Mouse (Mus musculus): ENCODE results near the gene Atad3a. TPM values are rescaled to one million over a fixed set of nuclear protein-coding genes. Genes with fewer than 3 reads are reported as not detected.
"Not testable (repeated sequence)": the region's sequence is repeated elsewhere in the genome, so short reads cannot be mapped to it uniquely, and the experiment has no call there.

Atad3a gene
- polyA plus RNA-seq, 1 experiment from 2014 or later: 87.9 TPM

GRCm38 (mm10) chr4:155790021-155790489 lies 29.2 kb upstream of the Atad3a start, which contains the start of gene Ankrd65:
TSS of gene Ankrd65 (plus strand) at chr4:155790439.
- no peak for ATAC-seq
- no peak within 1 kb of the TSS for H3K27ac ChIP-seq (ENCODE audit: low read length)
- 68% methylated on average over 3 of the region's 3 CpGs for WGBS
- 0 out of 2 replicates have a peak, but pooled peaks cover 5% of the 10 kb centered on the region for H3K4me1 ChIP-seq (ENCODE audit: control insufficient read depth, insufficient read depth, low read length)
- H3K27me3 ChIP-seq (ENCODE audit: control insufficient read depth, insufficient read depth, low read depth, low read length): no peaks in the 10 kb centered on the region
- no peaks in the 10 kb centered on the region for H3K36me3 ChIP-seq (ENCODE audit: control insufficient read depth, insufficient read depth, low read length)
- H3K9ac ChIP-seq (ENCODE audit: low read depth, low read length): no peak within 1 kb of the TSS
- no peak within 1 kb of the TSS for H3K4me2 ChIP-seq (ENCODE audit: low read length)
- no peaks in the 10 kb centered on the region for H3K9me3 ChIP-seq (replicated peaks; ENCODE audit: control insufficient read depth, low read length, poor library complexity, severe bottlenecking)
- no peak within 1 kb of the TSS for H3K4me3 ChIP-seq (ENCODE audit: low read depth, low read length)

GRCm38 (mm10) chr4:155788833-155789232 lies 27.9 kb upstream of the Atad3a start:
- H3K4me3 ChIP-seq (ENCODE audit: low read depth, low read length); H3K27me3 ChIP-seq (ENCODE audit: control insufficient read depth, insufficient read depth, low read depth, low read length); H3K9ac ChIP-seq (ENCODE audit: low read depth, low read length); H3K4me2 ChIP-seq (ENCODE audit: low read length); H3K36me3 ChIP-seq (ENCODE audit: control insufficient read depth, insufficient read depth, low read length); ATAC-seq; H3K4me1 ChIP-seq (ENCODE audit: control insufficient read depth, insufficient read depth, low read length); H3K27ac ChIP-seq (ENCODE audit: low read length); H3K9me3 ChIP-seq (replicated peaks; ENCODE audit: control insufficient read depth, low read length, poor library complexity, severe bottlenecking): not testable (repeated sequence)
- 76% methylated on average over 4 of the region's 4 CpGs for WGBS

GRCm38 (mm10) chr4:155788300-155788699 lies 27.4 kb upstream of the Atad3a start:
- Histone ChIP-seq H3K4me3 (ENCODE audit: low read depth, low read length) (no peak overlapping the region), H3K4me2 (ENCODE audit: low read length) (no peak overlapping the region), H3K9me3 (replicated peaks; ENCODE audit: control insufficient read depth, low read length, poor library complexity, severe bottlenecking) (no peaks in the 10 kb centered on the region), H3K27ac (ENCODE audit: low read length) (no peak overlapping the region), H3K36me3 (ENCODE audit: control insufficient read depth, insufficient read depth, low read length) (no peaks in the 10 kb centered on the region), H3K9ac (ENCODE audit: low read depth, low read length) (no peak overlapping the region), H3K27me3 (ENCODE audit: control insufficient read depth, insufficient read depth, low read depth, low read length) (no peaks in the 10 kb centered on the region), H3K4me1 (ENCODE audit: control insufficient read depth, insufficient read depth, low read length) (peaks cover 14% of the 10 kb centered on the region)
- WGBS: 83% methylated on average over 3 of the region's 3 CpGs
- no peak for ATAC-seq

- peak within 1 kb of the TSS; percentile 94 for H3K9ac ChIP-seq (ENCODE audit: low read depth, low read length)
- H3K4me3 ChIP-seq (ENCODE audit: low read depth, low read length): peak within 1 kb of the TSS; percentile 60
- no peaks in the 10 kb centered on the region for H3K9me3 ChIP-seq (replicated peaks; ENCODE audit: control insufficient read depth, low read length, poor library complexity, severe bottlenecking)
- WGBS: 71% methylated on average over 5 of the region's 5 CpGs
- H3K36me3 ChIP-seq (ENCODE audit: control insufficient read depth, insufficient read depth, low read length): no peaks in the 10 kb centered on the region
- peak within 1 kb of the TSS; percentile 75 for H3K4me2 ChIP-seq (ENCODE audit: low read length)
- no peak for ATAC-seq
- no peaks in the 10 kb centered on the region for H3K27me3 ChIP-seq (ENCODE audit: control insufficient read depth, insufficient read depth, low read depth, low read length)
- peaks cover 19% of the 10 kb centered on the region for H3K4me1 ChIP-seq (ENCODE audit: control insufficient read depth, insufficient read depth, low read length)
- peak within 1 kb of the TSS; percentile 89; the same call in 1 of the 2 replicates for H3K27ac ChIP-seq (ENCODE audit: low read length)
Observed at GRCm38 (mm10) chr4:155785819-155786218, 24.9 kb upstream of the Atad3a start, which contains the start of gene Tmem88b. TSS of gene Tmem88b (minus strand) at chr4:155785874.

- Histone ChIP-seq H3K4me1 (ENCODE audit: control insufficient read depth, insufficient read depth, low read length) (peaks cover 19% of the 10 kb centered on the region), H3K36me3 (ENCODE audit: control insufficient read depth, insufficient read depth, low read length) (no peaks in the 10 kb centered on the region), H3K4me2 (ENCODE audit: low read length) (peak overlapping the region; percentile 28; the same call in 1 of the 2 replicates), H3K9ac (ENCODE audit: low read depth, low read length) (peak overlapping the region; percentile 43; the same call in 1 of the 2 replicates), H3K4me3 (ENCODE audit: low read depth, low read length) (no peak overlapping the region), H3K27ac (ENCODE audit: low read length) (no peak overlapping the region), H3K9me3 (replicated peaks; ENCODE audit: control insufficient read depth, low read length, poor library complexity, severe bottlenecking) (no peaks in the 10 kb centered on the region), H3K27me3 (ENCODE audit: control insufficient read depth, insufficient read depth, low read depth, low read length) (no peaks in the 10 kb centered on the region)
- 79% methylated on average over 10 of the region's 10 CpGs for WGBS
- ATAC-seq: no peak
Observed at GRCm38 (mm10) chr4:155785246-155785645, 24.4 kb upstream of the Atad3a start.

GRCm38 (mm10) chr4:155784081-155784701 lies 23.3 kb upstream of the Atad3a start:
- peak; percentile 92 for ATAC-seq
- Histone ChIP-seq H3K4me2 (ENCODE audit: low read length) (peak overlapping the region; percentile 75), H3K9me3 (replicated peaks; ENCODE audit: control insufficient read depth, low read length, poor library complexity, severe bottlenecking) (no peaks in the 10 kb centered on the region), H3K4me1 (ENCODE audit: control insufficient read depth, insufficient read depth, low read length) (peaks cover 19% of the 10 kb centered on the region), H3K36me3 (ENCODE audit: control insufficient read depth, insufficient read depth, low read length) (no peaks in the 10 kb centered on the region), H3K27ac (ENCODE audit: low read length) (peak overlapping the region; percentile 89), H3K4me3 (ENCODE audit: low read depth, low read length) (peak overlapping the region; percentile 60), H3K27me3 (ENCODE audit: control insufficient read depth, insufficient read depth, low read depth, low read length) (no peaks in the 10 kb centered on the region), H3K9ac (ENCODE audit: low read depth, low read length) (peak overlapping the region; percentile 94)
- under 1% methylated on average over 51 of the region's 52 CpGs for WGBS

- Histone ChIP-seq H3K9ac (ENCODE audit: low read depth, low read length) (peak overlapping the region; percentile 94), H3K4me3 (ENCODE audit: low read depth, low read length) (peak overlapping the region; percentile 60), H3K4me1 (ENCODE audit: control insufficient read depth, insufficient read depth, low read length) (peaks cover 19% of the 10 kb centered on the region), H3K27me3 (ENCODE audit: control insufficient read depth, insufficient read depth, low read depth, low read length) (no peaks in the 10 kb centered on the region), H3K36me3 (ENCODE audit: control insufficient read depth, insufficient read depth, low read length) (no peaks in the 10 kb centered on the region), H3K9me3 (replicated peaks; ENCODE audit: control insufficient read depth, low read length, poor library complexity, severe bottlenecking) (no peaks in the 10 kb centered on the region), H3K4me2 (ENCODE audit: low read length) (peak overlapping the region; percentile 75), H3K27ac (ENCODE audit: low read length) (peak overlapping the region; percentile 89)
- 37% methylated on average over 16 of the region's 16 CpGs for WGBS
- no peak for ATAC-seq
Observed at GRCm38 (mm10) chr4:155783486-155784080, 22.7 kb upstream of the Atad3a start.

GRCm38 (mm10) chr4:155780895-155781294 lies 20.0 kb upstream of the Atad3a start:
- ATAC-seq: no peak
- Histone ChIP-seq H3K9me3 (replicated peaks; ENCODE audit: control insufficient read depth, low read length, poor library complexity, severe bottlenecking) (no peaks in the 10 kb centered on the region), H3K4me2 (ENCODE audit: low read length) (no peak overlapping the region), H3K4me3 (ENCODE audit: low read depth, low read length) (no peak overlapping the region), H3K4me1 (ENCODE audit: control insufficient read depth, insufficient read depth, low read length) (peaks cover 19% of the 10 kb centered on the region), H3K36me3 (ENCODE audit: control insufficient read depth, insufficient read depth, low read length) (no peaks in the 10 kb centered on the region), H3K27ac (ENCODE audit: low read length) (no peak overlapping the region), H3K27me3 (ENCODE audit: control insufficient read depth, insufficient read depth, low read depth, low read length) (no peaks in the 10 kb centered on the region), H3K9ac (ENCODE audit: low read depth, low read length) (no peak overlapping the region)
- WGBS: 38% methylated on average over 6 of the region's 6 CpGs

- Histone ChIP-seq H3K27me3 (ENCODE audit: control insufficient read depth, insufficient read depth, low read depth, low read length) (no peaks in the 10 kb centered on the region), H3K9me3 (replicated peaks; ENCODE audit: control insufficient read depth, low read length, poor library complexity, severe bottlenecking) (no peaks in the 10 kb centered on the region), H3K4me1 (ENCODE audit: control insufficient read depth, insufficient read depth, low read length) (peaks cover 16% of the 10 kb centered on the region), H3K4me2 (ENCODE audit: low read length) (no peak overlapping the region), H3K36me3 (ENCODE audit: control insufficient read depth, insufficient read depth, low read length) (no peaks in the 10 kb centered on the region), H3K4me3 (ENCODE audit: low read depth, low read length) (no peak overlapping the region), H3K27ac (ENCODE audit: low read length) (no peak overlapping the region), H3K9ac (ENCODE audit: low read depth, low read length) (no peak overlapping the region)
- WGBS: 80% methylated on average over 4 of the region's 4 CpGs
- ATAC-seq: no peak
Observed at GRCm38 (mm10) chr4:155779498-155779897, 18.6 kb upstream of the Atad3a start.
